Mouse (Mus musculus): ENCODE data around the gene Bmx.

GRCm38 (mm10) chrX:164164681-164165080 lies 93.3 kb downstream of the Bmx start:
- TF ChIP-seq CTCF (IDR thresholded peaks at IDR 0.05; ENCODE audit: low read depth, low read length) (no peak), POLR2A (IDR thresholded peaks at IDR 0.05; ENCODE audit: insufficient read depth, low read length) (no peak), EP300 (IDR thresholded peaks at IDR 0.05; ENCODE audit: insufficient read depth, low read depth, low read length) (no peak)
